ENCODE assay signal across 8 mouse cellular contexts in the genomic region with DNA sequence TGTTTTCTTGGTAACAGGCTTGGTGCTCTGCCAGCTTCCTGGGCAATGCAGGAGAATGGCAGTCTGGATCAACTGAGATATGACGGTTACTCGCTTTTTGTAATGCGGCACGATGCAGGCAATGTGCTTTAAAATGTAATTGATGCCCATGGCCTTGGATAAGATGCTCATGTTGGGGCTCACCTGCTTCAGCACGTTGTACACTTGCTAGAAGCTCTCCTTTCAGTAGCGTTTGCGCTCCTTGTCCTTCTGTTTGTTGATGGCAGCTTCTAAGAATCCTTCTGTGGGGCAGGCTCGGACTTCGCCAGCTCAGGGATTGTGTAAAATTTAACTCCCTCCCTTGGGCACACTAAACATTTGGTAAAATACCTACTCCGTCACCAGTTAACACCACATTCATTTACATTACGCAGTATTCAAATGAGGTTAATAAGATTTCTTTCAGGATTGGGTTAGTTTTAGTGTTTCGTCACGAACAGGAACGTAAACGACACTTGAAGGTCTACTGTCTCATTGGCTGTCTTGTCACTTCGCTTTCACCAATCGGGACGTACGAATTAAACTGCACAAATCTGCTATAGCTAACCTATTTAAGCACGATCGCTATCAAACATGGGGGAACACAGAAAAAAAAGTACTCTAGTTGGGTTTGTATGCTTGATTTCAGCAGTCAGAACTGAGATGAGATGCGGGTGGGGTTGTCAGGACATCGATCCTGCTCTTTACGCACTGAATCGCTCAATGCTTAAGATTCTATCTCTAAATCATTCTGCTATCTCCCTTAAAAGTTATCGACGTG. TPM values are rescaled to one million over a fixed set of nuclear protein-coding genes. Genes with fewer than 3 reads are reported as not detected.
DNase-seq lines count a peak whose midpoint lies in the region; ATAC-seq and TF ChIP-seq lines count a peak whose summit lies in the region.

Gene Hist1h2be, minus strand, starts transcription at position 392 of the 799 bp plus-strand sequence.

- no peaks in the 10 kb centered on the region for H3K9me3 ChIP-seq in hindbrain, embryonic 11.5 days (ENCODE audit: control insufficient read depth, low read length)
- no peaks in the 10 kb centered on the region for H3K9me3 ChIP-seq in lung, embryonic 16.5 days (ENCODE audit: control insufficient read depth, low read length)

- CTCF ChIA-PET in Patski (lab: Charles Lee) = interaction anchor here (0.7 to 1.7 kb wide), 7 partner anchors 10 to 80 kb away, joined by 3 to 5 read pairs (median 3); no protein-coding TSS in a partner anchor

- no peaks in the 10 kb centered on the region for H3K4me1 ChIP-seq in hindbrain, embryonic 11.5 days (replicated peaks; ENCODE audit: control insufficient read depth, insufficient read depth, low read length)
- H3K4me1 ChIP-seq in lung, embryonic 16.5 days (replicated peaks; ENCODE audit: control insufficient read depth, insufficient read depth, low read length) = peaks cover 9% of the 10 kb centered on the region
- peaks cover 2% of the 10 kb centered on the region; the same call in 1 of the 2 replicates for H3K4me1 ChIP-seq in thymus, adult 2 months (replicated peaks; ENCODE audit: control insufficient read depth, insufficient read depth, low read length)

- WGBS in hindbrain, embryonic 11.5 days = under 1% methylated on average over 27 of the region's 27 CpGs
- under 1% methylated on average over 27 of the region's 27 CpGs for WGBS in lung, embryonic 16.5 days
- under 1% methylated on average over 27 of the region's 27 CpGs for WGBS in thymus, adult 2 months

- H3K4me3 ChIP-seq in hindbrain, embryonic 11.5 days (ENCODE audit: low read depth, low read length) = peak within 1 kb of the TSS; percentile 61
- H3K4me3 ChIP-seq in lung, embryonic 16.5 days (ENCODE audit: low read length) = peak within 1 kb of the TSS; percentile 65
- peak within 1 kb of the TSS; percentile 67 for H3K4me3 ChIP-seq in thymus, adult 2 months (ENCODE audit: control insufficient read depth, insufficient read depth, low read length)

- no peak for TF ChIP-seq POLR2A in thymus, adult 2 months (IDR thresholded peaks at IDR 0.05; ENCODE audit: control insufficient read depth, extremely low read depth, insufficient read depth, low read length, poor library complexity)

- in situ Hi-C loops in Patski (cut with MboI; ENCODE audit: low pct_unique_long_range_greater_than_20kb) = loop anchor here (10.0 kb wide), 1 partner anchor 114 kb away; the partner anchor contains the start of gene Hist1h1c

- peak within 1 kb of the TSS; percentile 89 for H3K9ac ChIP-seq in hindbrain, embryonic 11.5 days (ENCODE audit: low read depth, low read length)
- peak within 1 kb of the TSS; percentile 89 for H3K9ac ChIP-seq in lung, embryonic 16.5 days (ENCODE audit: low read length)

- peak within 1 kb of the TSS; percentile 96 for H3K27ac ChIP-seq in hindbrain, embryonic 11.5 days (ENCODE audit: low read depth, low read length)
- H3K27ac ChIP-seq in lung, embryonic 16.5 days (ENCODE audit: low read length) = peak within 1 kb of the TSS; percentile 98
- H3K27ac ChIP-seq in thymus, adult 2 months (ENCODE audit: control insufficient read depth, insufficient read depth, low read length) = peak within 1 kb of the TSS; percentile 99

- TF ChIP-seq CTCF in Patski (IDR thresholded peaks at IDR 0.05) = no peak
- TF ChIP-seq CTCF in thymus, adult 2 months (IDR thresholded peaks at IDR 0.05; ENCODE audit: borderline replicate concordance, control insufficient read depth, extremely low read depth, insufficient read depth, low read length, poor library complexity) = no peak

- H3K36me3 ChIP-seq in hindbrain, embryonic 11.5 days (ENCODE audit: control insufficient read depth, insufficient read depth, low read length) = no peaks in the 10 kb centered on the region
- no peaks in the 10 kb centered on the region for H3K36me3 ChIP-seq in lung, embryonic 16.5 days (ENCODE audit: control insufficient read depth, insufficient read depth, low read length)
- H3K36me3 ChIP-seq in thymus, adult 2 months (ENCODE audit: control insufficient read depth, insufficient read depth, low read length) = no peaks in the 10 kb centered on the region

- peak; percentile 73 for ATAC-seq in Patski
- ATAC-seq in hindbrain, embryonic 11.5 days (ENCODE audit: low FRiP score) = peak; percentile 87
- ATAC-seq in lung, embryonic 16.5 days (ENCODE audit: low read depth) = peak; percentile 88

- POLR2A ChIA-PET in Patski (lab: Charles Lee) = interaction anchor here (0.8 to 2.0 kb wide), 6 partner anchors 11 to 129 kb away, joined by 3 to 7 read pairs (median 4); no protein-coding TSS in a partner anchor

- H3K4me2 ChIP-seq in hindbrain, embryonic 11.5 days (replicated peaks; ENCODE audit: low read depth, low read length) = peak within 1 kb of the TSS; percentile 93
- H3K4me2 ChIP-seq in lung, embryonic 16.5 days (ENCODE audit: low read depth, low read length) = peak within 1 kb of the TSS; percentile 82

- H3K27me3 ChIP-seq in Patski = no peaks in the 10 kb centered on the region
- no peaks in the 10 kb centered on the region for H3K27me3 ChIP-seq in hindbrain, embryonic 11.5 days (ENCODE audit: control insufficient read depth, insufficient read depth, low read length)
- no peaks in the 10 kb centered on the region for H3K27me3 ChIP-seq in lung, embryonic 16.5 days (ENCODE audit: control insufficient read depth, insufficient read depth, low read depth, low read length)
- H3K27me3 ChIP-seq in thymus, adult 2 months (ENCODE audit: control insufficient read depth, insufficient read depth, low read length) = no peaks in the 10 kb centered on the region

- DNase-seq in Patski (ENCODE audit: low read depth, low spot score) = peak; percentile 81
- peak; percentile 80 to 88 for DNase-seq in cerebellum, postnatal 10 days
- DNase-seq in frontal cortex, postnatal 10 days (ENCODE audit: low spot score in 2 of 2) = peak; percentile 47 to 65
- DNase-seq in hindbrain, embryonic 11.5 days (ENCODE audit: low spot score) = peak; percentile 81
- DNase-seq in layer of hippocampus, adult 9-11 months = peak; percentile 90
- DNase-seq in ovary, adult 18-20 months (ENCODE audit: low spot score) = peak; percentile 54
- peak; percentile 61 for DNase-seq in thymus, adult 2 months

RNA-seq across cellular contexts. Expression of gene Hist1h2be, which starts in this region (rescaled TPM):
- 2.9 TPM for polyA plus RNA-seq in Patski (2021)
- 1.8 and 2.2 TPM in 2 replicates for polyA plus RNA-seq in hindbrain, embryonic 11.5 days (2014; fragmentation: Nextera tagmentation; extraction: Ambion mirVana)
- polyA plus RNA-seq in lung, embryonic 16.5 days (2015; fragmentation: Nextera tagmentation; extraction: Ambion mirVana) = 3.3 and 3.4 TPM in 2 replicates
- polyA plus RNA-seq in thymus, adult 2 months (2012; rRNA removed) = 14.4 and 19.9 TPM in 2 replicates

Comparison
In these comparisons a context has a peak if more than half of its experiments do, and no peak if none do; other contexts are left out.
1. Peak in every context shown above with its lines: DNase-seq, ATAC-seq, H3K4me3 ChIP-seq and H3K27ac ChIP-seq.